Mouse (Mus musculus) stomach, embryonic 14.5 days (tissue): ENCODE measurements around the gene Rpl37a. TPM values are rescaled to one million over a fixed set of nuclear protein-coding genes. Genes with fewer than 3 reads are reported as not detected.

Source experiments
- ATAC-seq: fragments of 200-750 bp; cut with Nextera tagmentation; 2 replicates; pipeline ENCODE4 v1.8.0; 2017; ENCODE audit warnings: low read depth, moderate TSS enrichment; ENCODE audit not compliant: insufficient number of reproducible peaks, insufficient read depth, low FRiP score
- H3K27ac ChIP-seq: fragments of 300-500 bp; sonication (generic); 2 replicates; pipeline ENCODE4 v1.5.1; 2014; ENCODE audit warnings: mild to moderate bottlenecking, low read length, moderate library complexity, mixed read lengths
- H3K27me3 ChIP-seq: fragments of 300-500 bp; sonication (generic); 2 replicates; pipeline ENCODE4 v1.6.1; 2014; ENCODE audit warnings: low read length, control low read depth, mixed read lengths; ENCODE audit not compliant: control insufficient read depth, insufficient read depth
- H3K36me3 ChIP-seq: fragments of 300-500 bp; sonication (generic); 2 replicates; pipeline ENCODE4 v1.6.1; 2014; ENCODE audit warnings: mild to moderate bottlenecking, control low read depth, low read length, moderate library complexity, mixed read lengths; ENCODE audit not compliant: control insufficient read depth, insufficient read depth
- H3K4me1 ChIP-seq: fragments of 300-500 bp; sonication (generic); 2 replicates; pipeline ENCODE4 v1.6.1; 2014; ENCODE audit warnings: low read length, control low read depth, mixed read lengths; ENCODE audit not compliant: control insufficient read depth, insufficient read depth
- H3K4me2 ChIP-seq: fragments of 300-500 bp; sonication (generic); replicated peaks from 2 replicates; pipeline ENCODE4 v1.6.1; 2014; ENCODE audit warnings: low read depth, low read length, control low read depth
- H3K4me3 ChIP-seq: fragments of 300-500 bp; sonication (generic); 2 replicates; pipeline ENCODE4 v1.5.1; 2014; ENCODE audit warnings: low read depth, low read length, control low read depth
- H3K9ac ChIP-seq: fragments of 300-500 bp; sonication (generic); replicated peaks from 2 replicates; pipeline ENCODE4 v1.6.1; 2014; ENCODE audit warnings: low read depth, mild to moderate bottlenecking, control low read depth, low read length, moderate library complexity, mixed read lengths
- H3K9me3 ChIP-seq: fragments of 300-500 bp; sonication (generic); 2 replicates; pipeline ENCODE4 v1.6.1; 2016; ENCODE audit warnings: low read depth, low read length, control low read depth; ENCODE audit not compliant: control insufficient read depth
- WGBS: fragments of 180-500 bp; shearing (Covaris S2); extraction: QIAGEN DNeasy Blood & Tissue Kit; methylation state at CpG from one replicate; pipeline ENCODE4 v1.1.7; 2014; 5-methylcytosine and 5-hydroxymethylcytosine counted together
- polyA plus RNA-seq: library from polyadenylated mRNA; unstranded; fragments of >200 nt; fragmentation: Nextera tagmentation; extraction: Ambion mirVana; gene quantifications from 2 replicates; pipeline ENCODE4 v1.2.1, GENCODE M21; 2014

Rpl37a gene
- polyA plus RNA-seq, 1 experiment from 2014 or later = 2,476 TPM

DNA sequence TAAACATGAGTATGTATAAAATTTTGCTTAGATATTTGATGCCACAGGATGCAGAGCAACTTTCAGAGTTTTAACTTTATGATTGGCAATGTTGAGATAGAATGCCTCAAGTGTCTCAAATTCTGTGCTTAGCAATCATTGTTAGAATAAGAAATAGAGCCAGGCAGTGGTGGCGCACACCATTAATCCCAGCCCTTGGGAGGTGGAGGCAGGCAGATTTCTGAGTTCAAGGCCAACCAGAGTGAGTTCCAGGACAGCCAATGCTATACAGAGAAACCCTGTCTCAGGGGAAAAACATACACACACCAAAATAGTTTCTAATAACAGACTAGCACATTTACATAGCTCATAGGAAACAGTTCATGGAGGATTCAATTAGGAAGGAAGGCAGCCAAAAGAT lies 4.0 kb downstream of the Rpl37a start:
- Histone ChIP-seq H3K36me3 (peaks cover 26% of the 10 kb centered on the region; the same call in 1 of the 2 replicates), H3K27ac (no peak overlapping the region), H3K4me2 (no peak overlapping the region), H3K9ac (no peak overlapping the region), H3K9me3 (no peaks in the 10 kb centered on the region), H3K4me3 (no peak overlapping the region), H3K27me3 (no peaks in the 10 kb centered on the region), H3K4me1 (peaks cover 5% of the 10 kb centered on the region; the same call in 1 of the 2 replicates)
- 97% methylated on average over 1 of the region's 1 CpGs for WGBS
- no peak for ATAC-seq

DNA sequence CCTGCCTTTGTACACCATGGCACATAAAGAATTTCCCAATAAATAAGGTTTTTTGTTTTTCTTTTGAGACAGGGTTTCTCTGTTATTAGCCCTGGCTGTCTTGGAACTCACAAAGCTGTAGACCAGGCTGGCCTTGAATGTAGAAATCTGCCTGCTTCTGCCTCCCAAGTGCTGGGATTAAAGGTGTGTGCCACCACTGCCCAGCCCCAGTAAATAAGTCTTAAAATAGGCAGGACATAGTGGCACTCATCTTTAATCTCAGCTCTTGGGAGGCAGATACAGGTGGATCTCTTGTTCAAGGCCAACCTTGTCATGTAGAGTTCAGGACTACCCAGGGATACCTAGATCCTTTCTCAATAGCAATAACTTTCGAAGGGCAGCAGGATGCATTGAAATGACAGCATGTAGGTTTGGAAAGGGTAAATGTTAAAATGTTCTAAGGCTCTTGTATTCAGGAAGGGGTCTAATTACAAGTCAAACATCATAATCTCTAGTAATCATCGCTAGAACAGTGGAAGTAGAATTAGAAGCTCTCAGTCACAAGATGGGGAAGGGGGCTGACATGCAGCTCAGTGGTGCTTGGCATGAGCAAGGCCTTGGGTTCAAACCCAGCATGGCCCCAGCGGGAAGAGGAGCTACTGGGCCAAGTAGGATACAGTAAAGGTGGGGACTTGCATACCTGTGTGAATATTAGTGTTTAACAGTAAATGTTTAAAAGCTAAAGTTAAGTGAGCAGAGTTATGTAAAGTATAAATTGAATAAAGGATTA lies 4.7 kb downstream of the Rpl37a start:
- Histone ChIP-seq H3K36me3 (peaks cover 26% of the 10 kb centered on the region; the same call in 1 of the 2 replicates), H3K27ac (no peak overlapping the region), H3K9me3 (no peaks in the 10 kb centered on the region), H3K4me2 (no peak overlapping the region), H3K4me1 (peaks cover 5% of the 10 kb centered on the region; the same call in 1 of the 2 replicates), H3K4me3 (no peak overlapping the region), H3K9ac (no peak overlapping the region), H3K27me3 (no peaks in the 10 kb centered on the region)
- no peak for ATAC-seq
- WGBS = 71% methylated on average over 3 of the region's 3 CpGs

- no peak overlapping the region for H3K9ac ChIP-seq
Observed at GRCm38 (mm10) chr1:72716421-72716820, 5.3 kb downstream of the Rpl37a start.

GRCm38 (mm10) chr1:72716926-72717325 lies 5.8 kb downstream of the Rpl37a start:
- Histone ChIP-seq H3K27ac (no peak overlapping the region), H3K9me3 (no peaks in the 10 kb centered on the region), H3K36me3 (peaks cover 26% of the 10 kb centered on the region; the same call in 1 of the 2 replicates), H3K4me2 (no peak overlapping the region), H3K4me1 (peaks cover 5% of the 10 kb centered on the region; the same call in 1 of the 2 replicates), H3K27me3 (no peaks in the 10 kb centered on the region), H3K9ac (no peak overlapping the region), H3K4me3 (no peak overlapping the region)
- no peak for ATAC-seq
- 9% methylated on average over 5 of the region's 5 CpGs for WGBS

More at GRCm38 (mm10) chr1:72716421-72716820, 5.3 kb downstream of the Rpl37a start:
- peaks cover 5% of the 10 kb centered on the region; the same call in 1 of the 2 replicates for H3K4me1 ChIP-seq
- H3K36me3 ChIP-seq = peaks cover 26% of the 10 kb centered on the region; the same call in 1 of the 2 replicates
- 63% methylated on average over 2 of the region's 2 CpGs for WGBS
- no peaks in the 10 kb centered on the region for H3K27me3 ChIP-seq
- H3K9me3 ChIP-seq = no peaks in the 10 kb centered on the region
- H3K27ac ChIP-seq = no peak overlapping the region
- H3K4me2 ChIP-seq = no peak overlapping the region
- no peak for ATAC-seq
- H3K4me3 ChIP-seq = no peak overlapping the region

GRCm38 (mm10) chr1:72717540-72717939 lies 6.5 kb downstream of the Rpl37a start:
- no peak for ATAC-seq
- no peak overlapping the region for H3K4me2 ChIP-seq
- 87% methylated on average over 7 of the region's 7 CpGs for WGBS

GRCm38 (mm10) chr1:72718846-72719245 lies 7.8 kb downstream of the Rpl37a start:
- Histone ChIP-seq H3K9me3 (no peaks in the 10 kb centered on the region), H3K27me3 (no peaks in the 10 kb centered on the region), H3K27ac (no peak overlapping the region), H3K4me2 (no peak overlapping the region), H3K9ac (no peak overlapping the region), H3K4me3 (no peak overlapping the region), H3K36me3 (peaks cover 14% of the 10 kb centered on the region; the same call in 1 of the 2 replicates), H3K4me1 (no peaks in the 10 kb centered on the region)
- peak; percentile 72 for ATAC-seq
- 20% methylated on average over 5 of the region's 5 CpGs for WGBS

More at GRCm38 (mm10) chr1:72717540-72717939, 6.5 kb downstream of the Rpl37a start:
- Histone ChIP-seq H3K27me3 (no peaks in the 10 kb centered on the region), H3K36me3 (peaks cover 22% of the 10 kb centered on the region; the same call in 1 of the 2 replicates), H3K9me3 (no peaks in the 10 kb centered on the region), H3K4me1 (peaks cover 5% of the 10 kb centered on the region; the same call in 1 of the 2 replicates), H3K9ac (no peak overlapping the region), H3K27ac (no peak overlapping the region), H3K4me3 (no peak overlapping the region)

- H3K4me3 ChIP-seq = no peak overlapping the region
- 46% methylated on average over 6 of the region's 6 CpGs for WGBS
- H3K36me3 ChIP-seq = peaks cover 3% of the 10 kb centered on the region; the same call in 1 of the 2 replicates
- no peak overlapping the region for H3K27ac ChIP-seq
- ATAC-seq = peak; percentile 12; the same call in 1 of the 2 replicates
- no peaks in the 10 kb centered on the region for H3K27me3 ChIP-seq
- H3K9me3 ChIP-seq = no peaks in the 10 kb centered on the region
- H3K4me1 ChIP-seq = no peaks in the 10 kb centered on the region
- H3K4me2 ChIP-seq = no peak overlapping the region
- H3K9ac ChIP-seq = no peak overlapping the region
Observed at GRCm38 (mm10) chr1:72720115-72720725, 9.1 kb downstream of the Rpl37a start.

- WGBS = 54% methylated on average over 8 of the region's 8 CpGs
Observed at GRCm38 (mm10) chr1:72722646-72723045, 11.6 kb downstream of the Rpl37a start.

More at GRCm38 (mm10) chr1:72722646-72723045, 11.6 kb downstream of the Rpl37a start:
- no peak for ATAC-seq
- Histone ChIP-seq H3K4me2 (no peak overlapping the region), H3K27ac (no peak overlapping the region), H3K36me3 (no peaks in the 10 kb centered on the region), H3K9ac (no peak overlapping the region), H3K4me1 (no peaks in the 10 kb centered on the region), H3K27me3 (no peaks in the 10 kb centered on the region), H3K4me3 (no peak overlapping the region), H3K9me3 (no peaks in the 10 kb centered on the region)
